In the genomic region with DNA sequence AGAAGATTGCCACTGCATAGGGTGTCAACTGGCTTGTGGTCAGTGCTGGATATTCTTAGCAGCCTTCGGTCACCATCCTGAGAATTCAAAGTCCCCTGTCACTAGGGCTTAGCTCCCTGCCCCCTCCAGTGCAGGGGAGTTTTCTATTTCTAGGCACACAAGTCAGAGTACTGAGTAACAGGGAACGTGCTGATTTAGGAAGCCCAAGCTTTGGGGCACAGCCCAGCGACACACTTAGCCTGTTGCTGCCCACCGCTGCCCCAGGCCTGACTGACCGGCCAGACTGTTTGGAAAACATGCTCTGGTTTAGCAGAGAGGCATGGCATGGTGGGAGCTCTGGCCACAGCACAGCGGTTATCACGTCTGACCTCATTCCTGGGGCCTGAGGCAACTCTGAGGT, we compare ENCODE assay signal across 20 mouse cellular contexts. TPM values are rescaled to one million over a fixed set of nuclear protein-coding genes. Genes with fewer than 3 reads are reported as not detected.
DNase-seq lines count a peak whose midpoint lies in the region; ATAC-seq and TF ChIP-seq lines count a peak whose summit lies in the region.
"Had no signal": no experiment of that assay in that cellular context is flagged by ENCODE, and none has a peak within 500 bp of the region (broad histone marks: within the 10 kb centered on the region; RNA-seq: fewer than 3 reads in every experiment).

No protein-coding gene starts in this region.

- peak overlapping the region; percentile 90 for H3K27ac ChIP-seq in gastrocnemius, adult 2 months
- H3K27ac ChIP-seq in heart, embryonic 14.5 days (replicated peaks in 1 of 2; ENCODE audit: control insufficient read depth in 1 of 2, insufficient read depth in 1 of 2, low read depth in 2 of 2, low read length in 2 of 2), result peak overlapping the region; percentile 77 to 90
- H3K27ac ChIP-seq in midbrain, embryonic 13.5 days, result no peak overlapping the region
- H3K27ac ChIP-seq: embryonic facial prominence, embryonic 12.5 days; hindbrain, embryonic 15.5 days; limb, embryonic 12.5 days; liver, embryonic 13.5 days; stomach, embryonic 15.5 days had no signal

- H3K27me3 ChIP-seq in heart, embryonic 14.5 days (ENCODE audit: control insufficient read depth, insufficient read depth, low read length), result no peaks in the 10 kb centered on the region
- no peaks in the 10 kb centered on the region for H3K27me3 ChIP-seq in midbrain, embryonic 13.5 days
- H3K27me3 ChIP-seq: CH12.LX; embryonic facial prominence, embryonic 12.5 days; hindbrain, embryonic 15.5 days; stomach, embryonic 15.5 days had no signal

- peak overlapping the region; percentile 44; the same call in 1 of the 2 replicates for H3K9ac ChIP-seq in heart, embryonic 14.5 days (ENCODE audit: low read length)
- no peak overlapping the region for H3K9ac ChIP-seq in midbrain, embryonic 13.5 days (replicated peaks)
- H3K9ac ChIP-seq: embryonic facial prominence, embryonic 12.5 days; hindbrain, embryonic 15.5 days; limb, embryonic 12.5 days; liver, embryonic 13.5 days; stomach, embryonic 15.5 days had no signal

- intact Hi-C loops in gastrocnemius, adult 2 months (cut with DNase I), result no loop called here

- H3K4me3 ChIP-seq in gastrocnemius, adult 2 months, result no peak overlapping the region
- no peak overlapping the region for H3K4me3 ChIP-seq in heart, embryonic 14.5 days (ENCODE audit: control insufficient read depth in 1 of 2, insufficient read depth in 1 of 2, low read depth in 1 of 2, low read length in 2 of 2)
- H3K4me3 ChIP-seq in midbrain, embryonic 13.5 days (replicated peaks), result no peak overlapping the region
- H3K4me3 ChIP-seq: embryonic facial prominence, embryonic 12.5 days; hindbrain, embryonic 15.5 days; limb, embryonic 12.5 days; liver, embryonic 13.5 days; stomach, embryonic 15.5 days had no signal

- ATAC-seq in heart, embryonic 14.5 days (ENCODE audit: insufficient number of reproducible peaks, insufficient read depth, low FRiP score, low read depth), result peak; percentile 70
- ATAC-seq in midbrain, embryonic 13.5 days, result no peak
- ATAC-seq: forebrain, embryonic 14.5 days; intestine, embryonic 16.5 days had no signal

- H3K4me1 ChIP-seq in heart, embryonic 14.5 days (ENCODE audit: control insufficient read depth in 2 of 2, insufficient read depth in 2 of 2, low read length in 2 of 2), result peaks cover 9 to 11% of the 10 kb centered on the region in 2 experiments; a peak in 3 of 4 replicates
- no peaks in the 10 kb centered on the region for H3K4me1 ChIP-seq in midbrain, embryonic 13.5 days (replicated peaks)
- H3K4me1 ChIP-seq: embryonic facial prominence, embryonic 12.5 days; hindbrain, embryonic 15.5 days; limb, embryonic 12.5 days; liver, embryonic 13.5 days; stomach, embryonic 15.5 days had no signal

- DNase-seq in gastrocnemius, adult 2 months, result peak; percentile 77
- no peak for DNase-seq in gastrocnemius, postnatal 10 days
- DNase-seq in retina, postnatal 1 day, result peak; percentile 46
- no peak for DNase-seq in retina, embryonic 14.5 days (ENCODE audit: low spot score)
- DNase-seq in skeletal muscle tissue, adult 2 months (ENCODE audit: low read depth, low spot score), result peak; percentile 77
- DNase-seq in adrenal gland, postnatal 25 days, result no peak
- DNase-seq: cerebellum, adult 9-10 months; kidney, postnatal 4 days; liver, embryonic 13.5 days; midbrain, embryonic 14.5 days; right cerebral cortex, postnatal 14 days had no signal

- 38% methylated on average over 7 of the region's 7 CpGs for WGBS in heart, embryonic 14.5 days
- WGBS in midbrain, embryonic 13.5 days, result 78% methylated on average over 7 of the region's 7 CpGs

- H3K4me2 ChIP-seq in heart, embryonic 14.5 days (ENCODE audit: low read length), result peak overlapping the region; percentile 23; the same call in 1 of the 2 replicates
- no peak overlapping the region for H3K4me2 ChIP-seq in midbrain, embryonic 13.5 days (replicated peaks)
- H3K4me2 ChIP-seq: embryonic facial prominence, embryonic 12.5 days; hindbrain, embryonic 15.5 days; limb, embryonic 12.5 days; liver, embryonic 13.5 days; stomach, embryonic 15.5 days had no signal

- H3K36me3 ChIP-seq in heart, embryonic 14.5 days (ENCODE audit: control insufficient read depth, insufficient read depth, low read length), result no peaks in the 10 kb centered on the region
- H3K36me3 ChIP-seq in midbrain, embryonic 13.5 days, result no peaks in the 10 kb centered on the region
- H3K36me3 ChIP-seq: embryonic facial prominence, embryonic 12.5 days; hindbrain, embryonic 15.5 days; limb, embryonic 12.5 days; liver, embryonic 13.5 days; stomach, embryonic 15.5 days had no signal

- H3K9me3 ChIP-seq in heart, embryonic 14.5 days (ENCODE audit: control insufficient read depth, low read length), result no peaks in the 10 kb centered on the region
- no peaks in the 10 kb centered on the region for H3K9me3 ChIP-seq in midbrain, embryonic 13.5 days
- H3K9me3 ChIP-seq: embryonic facial prominence, embryonic 12.5 days; hindbrain, embryonic 15.5 days; limb, embryonic 12.5 days; liver, embryonic 13.5 days; stomach, embryonic 15.5 days had no signal

- TF ChIP-seq CTCF in gastrocnemius, adult 2 months (IDR thresholded peaks at IDR 0.05), result no peak

RNA-seq across cellular contexts. Expression of a gene that starts 54.8 kb away (rescaled TPM):
- total RNA-seq in gastrocnemius, adult 2 months (2021), result 10 to 100 TPM; 14.9 to 17.1 TPM
- 10 to 100 TPM; 20.6 to 28.0 TPM for total RNA-seq in gastrocnemius, postnatal 10 days (2021)
- polyA plus RNA-seq in heart, embryonic 14.5 days (2014; fragmentation: Nextera tagmentation; extraction: Ambion mirVana), result 17.0 and 17.7 TPM in 2 replicates
- total RNA-seq in adrenal gland, postnatal 25 days (2021), result 22.0 and 22.7 TPM in 2 replicates
- 24.1 and 25.4 TPM in 2 replicates for polyA plus RNA-seq in midbrain, embryonic 13.5 days (2015; fragmentation: Nextera tagmentation; extraction: Ambion mirVana)

Comparison
In these comparisons a context has a peak if more than half of its experiments do, and no peak if none do; other contexts are left out.
1. DNase-seq: peak in gastrocnemius, adult 2 months (single experiment), retina, postnatal 1 day (single experiment) and skeletal muscle tissue, adult 2 months (single experiment); none in gastrocnemius, postnatal 10 days (single experiment), retina, embryonic 14.5 days (single experiment) and adrenal gland, postnatal 25 days (single experiment).